ENCODE assay signal across 14 mouse cellular contexts in genomic region chr5:27324346-27324928, GRCm38 (mm10).
DNase-seq lines count a peak whose midpoint lies in the region; ATAC-seq and TF ChIP-seq lines count a peak whose summit lies in the region.
"Had no signal": no experiment of that assay in that cellular context is flagged by ENCODE, and none has a peak within 500 bp of the region (broad histone marks: within the 10 kb centered on the region; RNA-seq: fewer than 3 reads in every experiment).

No protein-coding gene starts in this region.

- no peak overlapping the region for H3K27ac ChIP-seq in hindbrain, postnatal 0 days
- no peak overlapping the region for H3K27ac ChIP-seq in hindbrain, embryonic 12.5 days
- H3K27ac ChIP-seq: embryonic facial prominence, embryonic 13.5 days; heart, embryonic 13.5 days; macrophage had no signal

- intact Hi-C loops in left cerebral cortex, postnatal 14 days (cut with DNase I): no loop called here

- H3K27me3 ChIP-seq in hindbrain, postnatal 0 days (ENCODE audit: insufficient read depth, low read length): no peaks in the 10 kb centered on the region
- H3K27me3 ChIP-seq in hindbrain, embryonic 12.5 days: no peaks in the 10 kb centered on the region
- H3K27me3 ChIP-seq: CH12.LX; embryonic facial prominence, embryonic 13.5 days; heart, embryonic 13.5 days had no signal

- no peak overlapping the region for H3K4me3 ChIP-seq in hindbrain, postnatal 0 days (ENCODE audit: low read length)
- no peak overlapping the region for H3K4me3 ChIP-seq in hindbrain, embryonic 12.5 days
- H3K4me3 ChIP-seq: embryonic facial prominence, embryonic 13.5 days; heart, embryonic 13.5 days had no signal

- DNase-seq in hindbrain, postnatal 0 days (ENCODE audit: low spot score): no peak
- peak; percentile 63 for DNase-seq in ZHBTc4 (ENCODE audit: low read depth, low spot score)
- DNase-seq in cerebellum, adult 9-10 months: peak; percentile 74
- peak; percentile 35 to 69 for DNase-seq in left cerebral cortex, postnatal 14 days (ENCODE audit: low spot score in 2 of 2)
- no peak for DNase-seq in spleen, adult 18-20 months
- DNase-seq in lung, postnatal 4 days: no peak
- DNase-seq: forebrain, postnatal 0 days; thymus, postnatal 25 days had no signal

- H3K36me3 ChIP-seq in hindbrain, postnatal 0 days (ENCODE audit: insufficient read depth, low read length): no peaks in the 10 kb centered on the region
- H3K36me3 ChIP-seq in hindbrain, embryonic 12.5 days: no peaks in the 10 kb centered on the region
- H3K36me3 ChIP-seq: embryonic facial prominence, embryonic 13.5 days; heart, embryonic 13.5 days had no signal

- peaks cover 3% of the 10 kb centered on the region for H3K4me1 ChIP-seq in hindbrain, postnatal 0 days (ENCODE audit: insufficient read depth, low read length)
- peaks cover 2% of the 10 kb centered on the region; the same call in 1 of the 2 replicates for H3K4me1 ChIP-seq in hindbrain, embryonic 12.5 days
- H3K4me1 ChIP-seq: embryonic facial prominence, embryonic 13.5 days; heart, embryonic 13.5 days had no signal

- no peak overlapping the region for H3K9ac ChIP-seq in hindbrain, postnatal 0 days (replicated peaks; ENCODE audit: low read length)
- no peak overlapping the region for H3K9ac ChIP-seq in hindbrain, embryonic 12.5 days
- H3K9ac ChIP-seq: embryonic facial prominence, embryonic 13.5 days; forebrain, postnatal 0 days; heart, embryonic 13.5 days had no signal

- WGBS in hindbrain, postnatal 0 days: 47% methylated on average over 3 of the region's 3 CpGs
- 55% methylated on average over 3 of the region's 3 CpGs for WGBS in hindbrain, embryonic 12.5 days

- TF ChIP-seq CTCF in hindbrain, postnatal 0 days (IDR thresholded peaks at IDR 0.05; ENCODE audit: low read depth): no peak

- H3K4me2 ChIP-seq in hindbrain, postnatal 0 days (ENCODE audit: low read depth, low read length): no peak overlapping the region
- H3K4me2 ChIP-seq in hindbrain, embryonic 12.5 days (replicated peaks): no peak overlapping the region
- H3K4me2 ChIP-seq: embryonic facial prominence, embryonic 13.5 days; heart, embryonic 13.5 days; liver, embryonic 11.5 days had no signal

- 0 out of 2 replicates have a peak, but pooled peaks have one; percentile 29 for ATAC-seq in hindbrain, postnatal 0 days
- ATAC-seq in hindbrain, embryonic 12.5 days (ENCODE audit: low FRiP score): no peak
- ATAC-seq: forebrain, postnatal 0 days had no signal

- H3K9me3 ChIP-seq in hindbrain, postnatal 0 days (ENCODE audit: low read length): no peaks in the 10 kb centered on the region
- H3K9me3 ChIP-seq in hindbrain, embryonic 12.5 days (replicated peaks): no peaks in the 10 kb centered on the region
- H3K9me3 ChIP-seq: embryonic facial prominence, embryonic 13.5 days; heart, embryonic 13.5 days had no signal

Comparison
In these comparisons a context has a peak if more than half of its experiments do, and no peak if none do; other contexts are left out.
1. DNase-seq: peak in ZHBTc4 (single experiment), cerebellum, adult 9-10 months (single experiment) and left cerebral cortex, postnatal 14 days (2 of 2); none in hindbrain, postnatal 0 days (single experiment), spleen, adult 18-20 months (0 of 2) and lung, postnatal 4 days (0 of 2).